Mouse (Mus musculus) adrenal gland, postnatal 4 days (tissue): ENCODE results near the gene Hk3. TPM values are rescaled to one million over a fixed set of nuclear protein-coding genes. Genes with fewer than 3 reads are reported as not detected.

Experiments used
- DNase-seq, 2 experiments: peaks; one replicate each; pipeline ENCODE4 v3.0.0; 2021 to 2022; ENCODE audit warnings: low spot score in 2 of 2, mixed read lengths in 2 of 2
- total RNA-seq, 2 experiments: library from RNA; stranded (reverse); gene quantifications; 2 replicates each; pipeline ENCODE4 v1.2.3; 2021

Hk3 gene
- total RNA-seq, 2 experiments from 2014 or later, result 1.5 to 2.6 TPM

- no peak for DNase-seq
These were observed 63.9 kb downstream of the Hk3 start for GRCm38 (mm10) chr13:54957281-54957680.

Other genes with a start within 250 kb of the Hk3 start
- not detected for gene Eif4e1b, start 237.4 kb downstream of the Hk3 start, total RNA-seq
- 10 to 100 TPM; 33.0 to 38.4 TPM for gene Tspan17, start 232.0 kb downstream of the Hk3 start, total RNA-seq
- gene Unc5a, start 72.0 kb downstream of the Hk3 start, total RNA-seq, result 10 to 100 TPM; 12.0 to 13.8 TPM
- gene Uimc1, start 78.9 kb upstream of the Hk3 start, total RNA-seq, result 10 to 100 TPM; 31.6 to 34.2 TPM
- gene Zfp346, start 83.9 kb upstream of the Hk3 start, total RNA-seq, result 10 to 100 TPM; 50.0 to 61.0 TPM
- not detected for gene Gm17617, start 112.2 kb upstream of the Hk3 start, total RNA-seq
- gene Fgfr4, start 131.3 kb upstream of the Hk3 start, total RNA-seq, result 10 to 100 TPM; 35.8 to 39.6 TPM
- gene Nsd1, start 188.4 kb upstream of the Hk3 start, total RNA-seq, result 100 to 1,000 TPM; 168 to 172 TPM